Mouse (Mus musculus): Measurements from ENCODE around the gene Lsp1. TPM values are rescaled to one million over a fixed set of nuclear protein-coding genes. Genes with fewer than 3 reads are reported as not detected.
A peak's percentile ranks its signal among the peaks of the same experiment; 100 is the strongest.

Lsp1 gene
- polyA plus RNA-seq, 1 experiment from 2014 or later = 61.8 TPM

GRCm38 (mm10) chr7:142479886-142480285 is 19.3 kb downstream of the Lsp1 start:
- H3K9me3 ChIP-seq (ENCODE audit: control insufficient read depth) = no peaks in the 10 kb centered on the region
- H3K27ac ChIP-seq (ENCODE audit: low read depth, low read length) = no peak overlapping the region
- ATAC-seq = no peak
- no peaks in the 10 kb centered on the region for H3K27me3 ChIP-seq (replicated peaks; ENCODE audit: control insufficient read depth, insufficient read depth, low read length)
- peaks cover 10% of the 10 kb centered on the region; the same call in 1 of the 2 replicates for H3K36me3 ChIP-seq (ENCODE audit: control insufficient read depth, insufficient read depth)
- H3K9ac ChIP-seq (ENCODE audit: low read depth, low read length) = no peak overlapping the region
- no peak overlapping the region for H3K4me2 ChIP-seq (replicated peaks; ENCODE audit: low read depth)
- 93% methylated on average over 3 of the region's 3 CpGs for WGBS
- TF ChIP-seq CTCF (IDR thresholded peaks at IDR 0.05; ENCODE audit: low read depth) = no peak
- no peak overlapping the region for H3K4me3 ChIP-seq (ENCODE audit: low read depth, low read length)
- peaks cover 4% of the 10 kb centered on the region; the same call in 1 of the 2 replicates for H3K4me1 ChIP-seq (replicated peaks; ENCODE audit: control insufficient read depth, insufficient read depth, low read length)

GRCm38 (mm10) chr7:142480661-142481060 is 20.1 kb downstream of the Lsp1 start:
- WGBS = 85% methylated on average over 3 of the region's 3 CpGs
- no peak for ATAC-seq
- no peak for TF ChIP-seq CTCF (IDR thresholded peaks at IDR 0.05; ENCODE audit: low read depth)
- H3K27ac ChIP-seq (ENCODE audit: low read depth, low read length) = peak overlapping the region; percentile 92; the same call in 1 of the 2 replicates
- H3K27me3 ChIP-seq (replicated peaks; ENCODE audit: control insufficient read depth, insufficient read depth, low read length) = no peaks in the 10 kb centered on the region
- peak overlapping the region; percentile 54; the same call in 1 of the 2 replicates for H3K4me2 ChIP-seq (replicated peaks; ENCODE audit: low read depth)
- H3K9me3 ChIP-seq (ENCODE audit: control insufficient read depth) = no peaks in the 10 kb centered on the region
- no peak overlapping the region for H3K4me3 ChIP-seq (ENCODE audit: low read depth, low read length)
- H3K36me3 ChIP-seq (ENCODE audit: control insufficient read depth, insufficient read depth) = peaks cover 18% of the 10 kb centered on the region
- no peak overlapping the region for H3K9ac ChIP-seq (ENCODE audit: low read depth, low read length)
- H3K4me1 ChIP-seq (replicated peaks; ENCODE audit: control insufficient read depth, insufficient read depth, low read length) = peaks cover 4% of the 10 kb centered on the region; the same call in 1 of the 2 replicates

GRCm38 (mm10) chr7:142481186-142481567 is 20.6 kb downstream of the Lsp1 start:
- peak; percentile 86 for TF ChIP-seq CTCF (IDR thresholded peaks at IDR 0.05; ENCODE audit: low read depth)
- 10% methylated on average over 5 of the region's 5 CpGs for WGBS
- Histone ChIP-seq H3K9ac (ENCODE audit: low read depth, low read length) (peak overlapping the region; percentile 54; the same call in 1 of the 2 replicates), H3K27ac (ENCODE audit: low read depth, low read length) (peak overlapping the region; percentile 92), H3K4me3 (ENCODE audit: low read depth, low read length) (no peak overlapping the region), H3K4me2 (replicated peaks; ENCODE audit: low read depth) (peak overlapping the region; percentile 54), H3K9me3 (ENCODE audit: control insufficient read depth) (no peaks in the 10 kb centered on the region), H3K27me3 (replicated peaks; ENCODE audit: control insufficient read depth, insufficient read depth, low read length) (no peaks in the 10 kb centered on the region), H3K36me3 (ENCODE audit: control insufficient read depth, insufficient read depth) (peaks cover 21% of the 10 kb centered on the region), H3K4me1 (replicated peaks; ENCODE audit: control insufficient read depth, insufficient read depth, low read length) (peaks cover 4% of the 10 kb centered on the region; the same call in 1 of the 2 replicates)
- ATAC-seq = peak; percentile 14; the same call in 1 of the 2 replicates

- Histone ChIP-seq H3K4me3 (ENCODE audit: low read depth, low read length) (no peak overlapping the region), H3K9me3 (ENCODE audit: control insufficient read depth) (no peaks in the 10 kb centered on the region), H3K36me3 (ENCODE audit: control insufficient read depth, insufficient read depth) (peaks cover 25% of the 10 kb centered on the region), H3K27me3 (replicated peaks; ENCODE audit: control insufficient read depth, insufficient read depth, low read length) (no peaks in the 10 kb centered on the region), H3K27ac (ENCODE audit: low read depth, low read length) (peak overlapping the region; percentile 92), H3K4me2 (replicated peaks; ENCODE audit: low read depth) (peak overlapping the region; percentile 54), H3K9ac (ENCODE audit: low read depth, low read length) (peak overlapping the region; percentile 54), H3K4me1 (replicated peaks; ENCODE audit: control insufficient read depth, insufficient read depth, low read length) (peaks cover 4% of the 10 kb centered on the region; the same call in 1 of the 2 replicates)
- ATAC-seq = peak; percentile 39
- TF ChIP-seq CTCF (IDR thresholded peaks at IDR 0.05; ENCODE audit: low read depth) = no peak
- 7% methylated on average over 22 of the region's 22 CpGs for WGBS
These were observed 21.1 kb downstream of the Lsp1 start for GRCm38 (mm10) chr7:142481568-142482255.

- Histone ChIP-seq H3K4me1 (replicated peaks; ENCODE audit: control insufficient read depth, insufficient read depth, low read length) (peaks cover 4% of the 10 kb centered on the region; the same call in 1 of the 2 replicates), H3K9me3 (ENCODE audit: control insufficient read depth) (no peaks in the 10 kb centered on the region), H3K36me3 (ENCODE audit: control insufficient read depth, insufficient read depth) (peaks cover 25% of the 10 kb centered on the region), H3K27me3 (replicated peaks; ENCODE audit: control insufficient read depth, insufficient read depth, low read length) (no peaks in the 10 kb centered on the region), H3K27ac (ENCODE audit: low read depth, low read length) (peak overlapping the region; percentile 92), H3K9ac (ENCODE audit: low read depth, low read length) (peak overlapping the region; percentile 40; the same call in 1 of the 2 replicates), H3K4me2 (replicated peaks; ENCODE audit: low read depth) (peak overlapping the region; percentile 54), H3K4me3 (ENCODE audit: low read depth, low read length) (no peak overlapping the region)
- 40% methylated on average over 6 of the region's 6 CpGs for WGBS
- no peak for TF ChIP-seq CTCF (IDR thresholded peaks at IDR 0.05; ENCODE audit: low read depth)
- peak; percentile 12; the same call in 1 of the 2 replicates for ATAC-seq
These were observed 21.6 kb downstream of the Lsp1 start for GRCm38 (mm10) chr7:142482256-142482609.

- Histone ChIP-seq H3K36me3 (ENCODE audit: control insufficient read depth, insufficient read depth) (peaks cover 25% of the 10 kb centered on the region), H3K9ac (ENCODE audit: low read depth, low read length) (no peak overlapping the region), H3K9me3 (ENCODE audit: control insufficient read depth) (no peaks in the 10 kb centered on the region), H3K4me2 (replicated peaks; ENCODE audit: low read depth) (no peak overlapping the region), H3K4me3 (ENCODE audit: low read depth, low read length) (no peak overlapping the region), H3K27ac (ENCODE audit: low read depth, low read length) (peak overlapping the region; percentile 92), H3K27me3 (replicated peaks; ENCODE audit: control insufficient read depth, insufficient read depth, low read length) (no peaks in the 10 kb centered on the region), H3K4me1 (replicated peaks; ENCODE audit: control insufficient read depth, insufficient read depth, low read length) (peaks cover 4% of the 10 kb centered on the region; the same call in 1 of the 2 replicates)
- ATAC-seq = 0 out of 2 replicates have a peak, but pooled peaks have one; percentile 18
- 56% methylated on average over 11 of the region's 11 CpGs for WGBS
- no peak for TF ChIP-seq CTCF (IDR thresholded peaks at IDR 0.05; ENCODE audit: low read depth)
These were observed 22.5 kb downstream of the Lsp1 start for GRCm38 (mm10) chr7:142483136-142483535.
